Mouse (Mus musculus): Measurements from ENCODE around the gene Tenm4. TPM values are rescaled to one million over a fixed set of nuclear protein-coding genes. Genes with fewer than 3 reads are reported as not detected.

Gene Tenm4
- total and polyA plus RNA-seq, 3 experiments: 0.03 to 0.26 (median 0.04) TPM

DNA sequence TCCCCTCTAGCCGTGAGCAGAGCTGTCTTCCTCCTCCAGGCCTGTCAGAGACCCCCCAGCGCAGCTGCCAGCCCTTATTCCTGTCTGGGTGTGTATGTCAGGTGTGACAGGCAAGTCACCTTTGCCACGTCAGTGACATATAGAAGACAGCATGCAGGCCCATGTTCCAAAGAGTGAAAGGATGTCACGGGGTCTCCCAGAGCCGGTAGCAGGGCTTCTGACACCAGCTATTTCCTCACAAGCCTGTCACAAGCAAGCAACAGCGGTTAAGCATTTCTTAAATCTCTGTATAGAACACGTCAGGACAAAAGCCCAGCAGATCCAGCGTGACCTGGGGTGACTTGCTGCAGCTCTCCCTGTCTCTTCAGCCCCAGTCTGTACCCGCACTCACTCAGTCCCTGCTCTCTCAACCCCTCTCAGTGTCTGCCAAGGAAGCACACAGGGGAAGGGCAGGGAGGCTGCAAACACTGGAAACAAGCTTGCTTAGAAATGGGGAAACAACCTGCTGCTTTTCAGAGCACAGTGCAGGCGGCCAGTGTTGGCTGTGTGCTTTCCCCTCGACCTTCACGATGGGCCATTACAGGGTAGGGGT, 276.9 kb downstream of the Tenm4 start:
- Histone ChIP-seq H3K4me1 (ENCODE audit: control insufficient read depth in 1 of 2, insufficient read depth in 2 of 2) (peaks cover 2 to 21% of the 10 kb centered on the region in 2 experiments; a peak in 2 of 4 replicates), H3K9me3 (replicated peaks; ENCODE audit: low read length) (no peaks in the 10 kb centered on the region), H3K9ac (ENCODE audit: insufficient read depth, low read depth) (no peak overlapping the region), H3K27ac (ENCODE audit: insufficient read depth, low read depth) (no peak overlapping the region), H3K36me3 (replicated peaks in 1 of 2; ENCODE audit: control insufficient read depth in 1 of 2, insufficient read depth in 1 of 2, low read length in 1 of 2) (no peaks in the 10 kb centered on the region), H3K79me2 (replicated peaks; ENCODE audit: control insufficient read depth, extremely low read depth, insufficient read depth, poor library complexity, severe bottlenecking) (no peaks in the 10 kb centered on the region), H3K4me2 (ENCODE audit: insufficient read depth, low read depth, poor library complexity, severe bottlenecking) (no peak overlapping the region), H3K4me3 (replicated peaks in 1 of 3; ENCODE audit: low read depth in 2 of 3, low read length in 2 of 3, poor library complexity in 1 of 3) (no peak overlapping the region), H3K27me3 (replicated peaks) (no peaks in the 10 kb centered on the region)
- in situ Hi-C loops (cut with MboI; ENCODE audit: low pct_ligation_motif_present, low pct_unique_long_range_greater_than_20kb, low sequenced_read_pairs): no loop called here
- TF ChIP-seq ELF1 (IDR thresholded peaks at IDR 0.05; ENCODE audit: low read depth, low read length) (no peak), ETS1 (conservative IDR thresholded peaks at IDR 0.05; ENCODE audit: low read depth, low read length) (no peak), ZKSCAN1 (IDR thresholded peaks at IDR 0.05; ENCODE audit: borderline replicate concordance, low read depth, low read length) (no peak), TBP (conservative IDR thresholded peaks at IDR 0.05; ENCODE audit: low read depth, low read length) (no peak), PAX5 (IDR thresholded peaks at IDR 0.05; ENCODE audit: low read length) (no peak), CHD2 (IDR thresholded peaks at IDR 0.05; ENCODE audit: low read length) (no peak), EP300 (IDR thresholded peaks at IDR 0.05; ENCODE audit: low read length) (no peak), MAFK (IDR thresholded peaks at IDR 0.05; ENCODE audit: insufficient replicate concordance, low read length) (no peak), NRF1 (IDR thresholded peaks at IDR 0.05; ENCODE audit: low read depth, low read length) (no peak), GABPA (IDR thresholded peaks at IDR 0.05; ENCODE audit: insufficient replicate concordance, low read depth, low read length) (no peak), CTCF (conservative IDR thresholded peaks at IDR 0.05 in 1 of 2, IDR thresholded peaks at IDR 0.05 in 1 of 2; ENCODE audit: low read depth in 2 of 2, low read length in 2 of 2) (no peak), USF2 (conservative IDR thresholded peaks at IDR 0.05; ENCODE audit: low read depth, low read length) (no peak), BHLHE40 (IDR thresholded peaks at IDR 0.05; ENCODE audit: low read depth, low read length) (no peak), SIN3A (IDR thresholded peaks at IDR 0.05; ENCODE audit: low read length) (no peak), CHD1 (IDR thresholded peaks at IDR 0.05; ENCODE audit: low read depth, low read length) (no peak), ZMIZ1 (IDR thresholded peaks at IDR 0.05; ENCODE audit: low read depth, low read length) (no peak), POLR2A (IDR thresholded peaks at IDR 0.05; ENCODE audit: low read depth, low read length) (no peak)
- no peak for DNase-seq (ENCODE audit: extremely low read depth)
- dilution Hi-C loops (cut with MboI; ENCODE audit: extremely low pct_ligation_motif_present, extremely low pct_unique_long_range_greater_than_20kb, low sequenced_read_pairs): no loop called here

DNA sequence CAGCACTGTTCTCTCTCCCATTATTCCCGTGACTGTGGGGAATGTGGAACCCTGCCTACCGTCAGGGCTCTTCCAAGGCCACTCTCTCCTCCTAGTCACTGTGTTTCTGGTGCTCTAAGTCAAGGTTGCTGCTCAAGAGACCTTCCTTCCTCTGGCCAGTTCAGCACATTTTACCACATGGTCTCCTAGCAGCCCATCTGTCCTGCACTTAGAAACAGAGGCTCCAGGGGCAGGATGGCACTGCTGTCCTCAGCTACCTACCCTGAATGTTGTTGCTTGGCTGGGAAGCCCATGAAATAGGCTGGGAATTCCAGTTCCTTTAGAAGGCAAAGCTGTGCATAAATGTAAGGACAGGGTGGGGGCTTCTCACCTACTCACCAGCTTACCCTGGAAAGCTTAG, 284.9 kb downstream of the Tenm4 start:
- H3K4me3 ChIP-seq (replicated peaks in 1 of 3; ENCODE audit: low read depth in 2 of 3, low read length in 2 of 3, poor library complexity in 1 of 3): no peak overlapping the region
- in situ Hi-C loops (cut with MboI; ENCODE audit: low pct_ligation_motif_present, low pct_unique_long_range_greater_than_20kb, low sequenced_read_pairs): no loop called here

More for the DNA sequence above, 284.9 kb downstream of the Tenm4 start:
- Histone ChIP-seq H3K27me3 (replicated peaks) (no peaks in the 10 kb centered on the region), H3K27ac (ENCODE audit: insufficient read depth, low read depth) (no peak overlapping the region), H3K4me1 (ENCODE audit: control insufficient read depth in 1 of 2, insufficient read depth in 2 of 2) (peaks cover 2 to 26% of the 10 kb centered on the region in 2 experiments; a peak in 2 of 4 replicates), H3K79me2 (replicated peaks; ENCODE audit: control insufficient read depth, extremely low read depth, insufficient read depth, poor library complexity, severe bottlenecking) (no peaks in the 10 kb centered on the region), H3K36me3 (replicated peaks in 1 of 2; ENCODE audit: control insufficient read depth in 1 of 2, insufficient read depth in 1 of 2, low read length in 1 of 2) (no peaks in the 10 kb centered on the region), H3K9ac (ENCODE audit: insufficient read depth, low read depth) (no peak overlapping the region), H3K9me3 (replicated peaks; ENCODE audit: low read length) (no peaks in the 10 kb centered on the region), H3K4me2 (ENCODE audit: insufficient read depth, low read depth, poor library complexity, severe bottlenecking) (no peak overlapping the region)
- DNase-seq (ENCODE audit: extremely low read depth): no peak
- dilution Hi-C loops (cut with MboI; ENCODE audit: extremely low pct_ligation_motif_present, extremely low pct_unique_long_range_greater_than_20kb, low sequenced_read_pairs): no loop called here
- TF ChIP-seq RCOR1 (conservative IDR thresholded peaks at IDR 0.05; ENCODE audit: low read depth, low read length): no peak
- TF ChIP-seq E2F4 (IDR thresholded peaks at IDR 0.05; ENCODE audit: insufficient replicate concordance, low read depth, low read length): no peak
- TF ChIP-seq ZNF384 (IDR thresholded peaks at IDR 0.05; ENCODE audit: low read depth, low read length): no peak
- no peak for TF ChIP-seq ZKSCAN1 (IDR thresholded peaks at IDR 0.05; ENCODE audit: borderline replicate concordance, low read depth, low read length)

Data from CH12.LX (cell line).